Mouse (Mus musculus) layer of hippocampus, adult 11-12 months (tissue): Measurements from ENCODE around the gene Tvp23b.

Source experiments
- DNase-seq: peaks from one replicate; pipeline ENCODE4 v3.0.0; 2022; ENCODE audit warnings: low spot score

Gene Tvp23b

DNA sequence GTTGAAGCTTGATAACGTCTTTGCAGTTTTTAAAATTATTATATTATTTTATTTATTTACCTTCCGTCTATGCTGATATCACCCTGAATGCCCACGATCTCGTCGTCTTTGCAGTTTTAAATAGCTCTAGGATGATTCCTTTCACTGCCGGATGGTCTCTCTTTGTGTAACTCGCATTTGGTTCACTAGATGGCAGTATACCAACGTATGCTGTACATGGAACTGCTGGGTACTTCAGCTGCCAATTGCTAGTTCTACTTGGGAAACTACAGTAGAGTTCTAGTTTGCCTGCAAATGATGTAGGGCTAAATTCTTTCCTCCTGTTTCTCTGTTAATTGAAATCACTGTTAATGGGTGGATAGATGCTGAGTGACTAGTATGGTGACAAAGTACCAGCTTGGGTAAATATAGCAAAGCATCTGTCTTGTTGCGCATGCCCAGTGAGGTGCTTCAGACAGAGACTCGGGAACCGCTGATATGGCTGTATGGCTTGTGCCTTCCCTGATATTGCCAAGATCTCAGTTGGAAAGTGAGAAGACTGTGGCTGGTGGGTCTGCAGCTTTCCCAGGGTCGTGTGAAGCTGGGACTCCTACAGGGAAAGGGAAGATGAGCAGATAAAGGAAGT, 22.6 kb downstream of the Tvp23b start:
- DNase-seq, result peak; percentile 90

DNA sequence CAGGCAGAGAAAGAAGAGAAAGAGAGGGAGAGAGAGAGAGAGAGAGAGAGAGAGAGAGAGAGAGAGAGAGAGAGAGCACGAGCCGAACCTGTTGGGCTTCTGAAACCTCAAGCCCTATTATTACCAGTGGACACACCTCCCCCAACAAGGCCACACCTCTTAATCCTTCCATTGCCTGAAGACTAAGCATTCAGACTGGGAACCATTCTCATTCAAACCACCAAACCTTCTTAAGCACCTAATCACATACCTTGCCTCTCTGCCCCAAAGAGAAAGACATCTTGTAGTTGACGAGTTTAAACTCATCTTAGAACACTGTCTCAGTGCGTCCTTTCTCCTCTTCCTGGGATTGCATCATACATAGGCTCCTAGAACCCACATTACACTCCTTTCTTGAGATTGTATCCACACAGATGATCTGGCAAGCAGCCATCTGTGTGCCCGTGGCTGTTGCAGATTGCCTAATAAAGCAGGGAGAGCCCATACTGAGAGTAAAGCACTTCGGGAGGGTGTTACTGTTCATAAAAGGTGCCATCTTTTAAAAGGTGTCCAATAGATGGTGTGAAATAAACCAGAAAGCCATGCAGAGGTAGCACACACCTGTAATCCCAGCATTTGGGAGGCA, 24.7 kb downstream of the Tvp23b start:
- no peak for DNase-seq

DNA sequence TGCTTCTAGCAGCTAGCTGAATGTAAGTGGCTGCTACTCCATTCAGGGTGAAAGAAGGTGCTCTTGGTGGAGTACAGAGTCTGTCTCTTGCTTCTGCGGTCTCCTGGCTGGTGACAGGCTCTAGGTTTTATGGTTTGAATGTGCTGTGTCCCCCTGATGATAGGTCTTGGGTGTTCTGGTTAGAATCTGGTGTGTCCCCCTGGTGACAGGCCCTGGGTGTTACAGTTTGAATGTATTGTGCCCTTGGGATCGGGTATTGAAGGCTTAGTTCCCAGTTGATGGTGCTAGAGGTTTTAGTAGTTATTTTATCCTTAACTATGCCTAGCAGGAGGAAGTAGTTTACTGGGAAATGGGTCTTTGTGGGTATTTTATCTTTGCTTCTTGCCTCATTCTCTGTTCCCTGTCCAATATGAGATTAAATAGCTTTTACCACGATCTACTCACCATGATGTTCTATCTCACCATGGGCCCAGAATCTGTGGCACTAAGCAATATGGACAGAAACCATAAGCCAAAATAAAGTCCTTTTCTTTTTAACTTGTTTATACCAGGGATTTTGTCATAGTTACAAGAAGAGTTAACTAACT, 30.6 kb downstream of the Tvp23b start:
- no peak for DNase-seq

DNA sequence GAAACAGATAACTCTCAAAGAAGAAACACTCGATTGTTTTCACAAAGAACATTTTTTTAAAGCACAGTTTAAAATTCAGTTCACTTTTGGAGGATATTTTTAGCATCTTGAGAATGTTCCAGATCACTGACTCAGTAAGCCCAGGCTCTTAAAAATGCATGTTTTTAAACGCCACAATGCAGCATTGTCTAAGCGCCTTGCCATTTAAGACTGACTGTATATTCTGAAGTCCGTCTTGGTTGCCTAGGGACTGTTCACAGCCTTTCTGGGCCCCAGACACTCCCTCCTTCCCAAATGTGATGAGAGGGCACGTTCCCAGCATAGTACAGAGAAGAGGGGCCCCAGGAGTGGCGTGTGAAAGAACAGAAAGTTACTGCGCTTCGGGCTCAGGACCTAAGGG, 32.1 kb downstream of the Tvp23b start:
- DNase-seq, result no peak

DNA sequence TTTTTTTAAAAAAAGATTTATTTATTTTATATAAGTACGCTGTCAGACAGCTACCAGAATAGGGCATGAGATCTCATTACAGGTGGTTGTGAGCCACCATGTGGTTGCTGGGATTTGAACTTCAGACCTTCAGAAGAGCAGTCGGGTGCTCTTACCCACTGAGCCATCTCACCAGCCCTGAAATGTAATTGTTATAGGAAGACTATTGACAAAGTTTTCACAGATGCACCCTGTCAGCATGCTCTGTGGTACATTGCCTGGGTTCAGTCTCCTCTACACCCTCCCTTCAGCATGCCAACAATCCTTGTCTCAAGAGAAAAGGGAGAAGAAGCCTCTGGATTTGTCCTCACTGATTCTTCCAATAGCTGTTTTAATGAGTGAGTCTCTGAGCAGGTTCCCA, 33.9 kb downstream of the Tvp23b start:
- no peak for DNase-seq

DNA sequence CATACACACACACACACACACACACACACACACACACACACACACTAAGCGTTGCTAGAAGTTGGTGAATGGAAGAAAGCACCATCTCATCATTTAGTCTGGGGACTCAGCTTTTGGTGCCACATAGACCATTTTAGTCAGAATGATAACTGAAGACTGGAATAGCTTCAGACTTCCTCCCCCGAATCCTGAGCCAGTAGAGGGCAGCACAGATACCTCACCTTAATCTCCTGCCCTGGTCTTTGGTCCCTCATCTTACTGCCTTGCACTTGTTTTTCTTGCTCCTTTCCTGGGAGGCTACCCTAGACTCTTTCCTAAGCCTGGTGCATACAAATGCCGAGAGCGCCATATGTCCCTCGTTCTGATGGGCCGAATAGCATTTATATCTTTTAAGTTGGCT, 35.3 kb downstream of the Tvp23b start:
- DNase-seq, result no peak

DNA sequence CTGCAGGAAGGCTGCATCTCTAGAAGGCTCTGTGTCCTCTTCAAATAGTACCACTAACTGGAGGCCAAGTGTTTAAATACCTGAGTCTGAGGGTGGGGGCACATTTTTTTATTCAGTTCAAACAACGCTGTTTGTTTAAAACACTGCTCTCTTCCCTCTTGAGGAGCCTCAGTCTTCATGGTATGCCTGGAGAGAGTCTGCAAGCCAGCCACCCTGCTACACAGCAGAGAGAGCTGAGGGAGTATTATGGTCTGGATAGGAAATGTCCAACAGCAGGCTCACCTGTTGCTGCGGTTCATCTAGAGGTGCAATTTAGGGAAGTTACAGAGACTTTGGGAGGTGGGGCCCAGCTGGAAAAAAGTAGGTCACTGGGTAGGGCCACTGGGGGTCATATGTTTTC, 36.2 kb downstream of the Tvp23b start:
- DNase-seq, result no peak

DNA sequence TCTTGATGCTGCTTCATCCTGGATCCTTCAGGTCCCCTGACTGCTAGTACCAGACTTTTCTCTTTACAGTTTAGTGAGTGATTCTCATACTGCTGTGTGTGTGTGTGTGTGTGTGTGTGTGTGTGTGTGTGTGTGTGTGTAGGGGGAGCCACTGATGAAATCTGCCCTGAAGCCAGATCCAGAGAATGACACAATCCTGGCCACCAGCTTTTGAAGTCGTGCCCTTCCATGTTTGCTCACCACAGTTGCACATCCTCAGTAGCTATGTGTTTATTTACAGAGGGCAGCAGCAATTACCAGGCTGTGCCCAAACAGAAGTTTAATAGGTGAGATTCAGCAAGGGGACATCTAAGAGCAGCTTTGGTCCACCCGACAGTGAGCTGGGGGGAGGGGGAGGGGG, 37.5 kb downstream of the Tvp23b start:
- DNase-seq, result no peak

DNA sequence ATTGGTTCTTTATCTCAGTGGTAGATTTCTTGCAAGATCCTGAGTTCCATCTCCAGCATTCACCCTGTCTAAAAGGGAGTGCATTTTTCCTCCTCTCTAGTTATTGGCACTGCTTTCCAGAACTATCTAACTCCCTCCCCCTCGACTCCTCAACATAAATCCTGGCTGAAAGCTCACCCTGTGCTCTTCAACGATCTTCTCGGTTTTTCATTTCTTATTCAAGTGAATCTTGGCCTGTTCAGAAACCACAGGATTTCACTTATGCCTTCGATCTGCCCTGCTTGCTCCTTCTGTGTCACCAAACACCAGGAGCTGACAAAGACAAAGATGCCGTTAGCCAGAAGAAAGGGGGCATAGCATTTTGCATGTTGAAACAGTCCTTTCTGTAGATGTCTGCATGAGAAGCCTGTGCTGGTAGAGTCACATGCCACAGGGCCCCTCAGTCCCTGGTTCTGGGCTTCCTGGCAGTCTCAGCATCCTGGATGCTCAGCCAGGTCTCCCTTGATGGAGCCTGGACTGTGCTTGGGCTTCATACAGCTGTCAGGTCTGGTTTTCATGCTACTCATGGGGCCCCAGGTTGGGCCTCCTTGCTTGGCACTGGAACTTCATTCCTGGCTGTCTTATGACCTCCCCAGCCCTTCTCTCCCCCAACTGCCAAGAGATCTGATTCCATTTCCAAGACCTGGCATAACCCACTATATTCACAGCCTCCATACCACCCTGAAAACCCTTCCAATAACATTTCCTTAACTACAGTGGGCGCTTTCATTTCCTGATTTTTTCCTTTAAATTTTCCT, 40.9 kb downstream of the Tvp23b start:
- DNase-seq, result no peak

DNA sequence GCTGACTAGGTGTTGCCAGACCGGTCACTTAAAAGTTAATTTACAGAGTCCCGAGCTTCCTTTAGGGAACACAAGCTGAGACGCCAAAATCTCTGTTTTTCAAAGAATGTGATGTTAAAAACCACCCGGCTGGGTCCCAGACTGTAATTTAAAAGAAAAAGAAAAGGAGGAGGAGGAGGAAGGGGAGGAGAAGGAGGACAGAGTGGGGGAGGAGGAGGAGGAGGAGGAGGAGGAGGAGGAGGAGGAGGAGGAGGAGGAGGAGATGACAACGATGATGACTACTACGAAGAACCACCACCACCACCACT, 41.4 kb downstream of the Tvp23b start:
- no peak for DNase-seq

DNA sequence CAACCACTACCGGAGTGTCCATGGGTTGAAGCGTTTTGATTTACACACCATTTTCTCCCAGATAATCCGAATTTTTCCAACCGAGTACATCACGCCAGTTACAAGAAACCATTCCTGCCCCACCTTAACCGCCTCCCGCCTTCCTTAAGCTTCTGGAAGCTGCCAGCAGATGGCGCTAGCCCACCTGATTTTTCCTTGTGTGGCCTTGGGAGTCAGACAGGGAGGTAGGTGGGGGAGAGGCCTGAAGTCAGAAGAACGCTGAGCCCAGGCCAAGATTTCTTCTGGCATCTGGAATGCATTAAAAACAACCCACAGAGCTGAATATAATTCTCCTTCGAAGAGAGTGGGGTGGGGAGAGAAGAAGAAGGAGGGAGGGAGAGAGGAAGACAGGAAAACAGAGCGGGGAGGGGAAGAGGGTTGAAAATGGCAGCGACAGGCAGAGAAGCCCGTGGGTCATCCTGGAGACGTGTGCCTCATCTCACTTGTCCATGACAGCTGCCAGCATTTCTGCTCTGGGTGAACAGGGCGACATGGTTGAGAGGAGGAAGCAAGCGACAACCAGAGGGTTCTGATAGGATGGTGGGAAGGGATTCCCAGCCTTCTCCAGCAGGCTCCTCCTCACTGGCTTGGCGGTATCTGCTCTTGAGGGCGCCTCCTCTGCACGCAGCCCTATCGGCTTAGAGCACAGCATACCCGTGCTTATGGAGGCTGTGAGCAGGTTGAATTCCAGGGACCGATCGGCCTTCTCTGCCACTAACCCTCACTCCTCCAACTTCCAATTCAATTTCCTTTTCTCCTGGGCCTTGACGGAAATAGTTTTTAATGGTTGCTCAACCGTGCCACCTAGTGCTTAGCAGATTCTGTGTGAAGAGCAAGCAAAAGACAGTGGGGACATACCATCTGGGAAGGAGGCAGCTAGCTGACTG, 42.1 kb downstream of the Tvp23b start:
- DNase-seq, result peak; percentile 93

DNA sequence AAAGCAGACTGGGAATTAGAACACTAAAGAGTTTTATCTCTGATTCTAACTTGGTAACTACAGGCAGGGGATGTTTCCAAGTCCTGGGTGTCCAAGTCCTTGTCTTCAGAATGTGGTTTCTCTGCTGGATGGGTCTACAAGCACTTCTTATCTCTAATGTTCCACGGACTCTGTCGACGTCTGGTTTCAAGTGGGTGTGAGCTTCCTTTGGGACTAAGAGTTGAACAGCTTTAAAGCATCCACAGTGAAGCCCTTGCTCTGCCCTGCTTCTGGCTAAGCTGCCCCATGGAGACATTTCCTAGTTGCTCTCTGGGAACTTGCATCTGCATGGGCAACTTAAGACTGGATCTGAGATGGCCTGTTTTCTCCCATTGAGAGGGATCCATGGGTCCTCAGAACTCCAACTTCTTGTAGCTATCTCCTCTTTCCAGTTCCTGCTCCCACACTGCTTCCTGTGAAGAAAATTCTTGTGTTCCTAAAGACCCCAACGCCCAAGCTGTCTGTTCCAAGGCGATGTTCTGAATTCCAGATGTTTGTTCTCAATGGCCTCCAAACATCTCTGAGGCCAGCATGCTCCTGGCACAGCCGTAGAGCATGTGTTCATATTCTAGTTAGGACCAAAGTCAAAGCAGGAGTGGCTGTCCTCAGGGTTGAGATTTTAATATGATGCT, 45.0 kb downstream of the Tvp23b start:
- no peak for DNase-seq

DNA sequence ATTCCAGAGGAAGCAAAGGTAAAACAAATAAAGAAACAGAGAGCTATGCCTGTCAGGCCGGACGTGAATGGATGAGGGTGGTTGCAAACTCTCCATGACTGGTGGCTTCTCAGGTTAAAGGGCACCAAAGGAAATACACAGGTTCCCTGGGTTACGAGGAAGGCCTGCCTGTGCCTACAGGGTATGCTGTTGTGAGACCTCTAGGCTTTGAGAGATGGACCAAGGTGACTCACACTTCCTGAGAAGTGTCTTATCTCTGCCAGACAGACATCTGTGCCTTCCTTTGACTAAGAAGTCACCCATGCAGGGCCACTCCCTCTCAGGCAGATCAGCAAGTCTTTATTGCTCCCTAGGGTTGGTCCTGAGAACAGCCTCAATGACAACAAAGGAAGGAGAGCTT, 50.5 kb downstream of the Tvp23b start:
- no peak for DNase-seq

DNA sequence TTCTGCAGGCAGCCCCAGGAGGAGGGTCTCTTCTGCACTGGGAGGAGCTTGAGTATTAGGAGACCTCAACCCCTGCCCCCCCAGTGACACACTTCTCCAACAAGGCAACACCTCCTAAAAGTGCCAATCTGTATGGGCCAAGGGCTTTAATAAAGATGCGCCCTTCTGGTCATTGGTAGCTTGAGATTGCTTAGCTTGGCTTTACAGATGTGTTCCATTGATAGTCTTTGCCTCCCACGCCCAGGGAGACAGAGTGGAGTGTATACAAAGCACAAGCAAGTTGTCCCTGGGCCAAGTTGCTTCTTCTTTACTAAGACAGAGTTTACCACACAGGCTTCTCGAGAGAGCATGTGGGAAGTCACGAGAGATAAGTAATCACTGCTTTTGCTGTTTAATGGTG, 51.3 kb downstream of the Tvp23b start:
- DNase-seq, result no peak

DNA sequence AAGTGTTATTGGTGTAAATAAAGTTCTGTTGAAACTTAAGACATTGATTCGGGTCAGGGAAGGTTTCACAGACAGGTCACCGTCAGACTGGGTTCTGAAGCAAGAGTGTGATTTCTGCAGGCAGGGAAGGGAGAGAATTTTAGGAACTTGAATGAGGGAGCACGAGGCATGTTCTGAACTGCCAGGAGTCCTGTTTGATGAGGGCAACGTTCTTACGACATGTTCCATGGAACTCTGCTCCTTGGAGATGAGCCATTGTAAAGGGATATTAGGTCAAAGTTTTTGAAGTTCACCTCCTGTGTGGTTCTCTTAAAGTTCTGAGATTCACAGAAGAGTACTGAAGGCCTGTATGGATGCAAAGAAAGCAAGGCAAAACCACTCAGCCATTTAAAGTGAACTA, 51.9 kb downstream of the Tvp23b start:
- DNase-seq, result no peak

DNA sequence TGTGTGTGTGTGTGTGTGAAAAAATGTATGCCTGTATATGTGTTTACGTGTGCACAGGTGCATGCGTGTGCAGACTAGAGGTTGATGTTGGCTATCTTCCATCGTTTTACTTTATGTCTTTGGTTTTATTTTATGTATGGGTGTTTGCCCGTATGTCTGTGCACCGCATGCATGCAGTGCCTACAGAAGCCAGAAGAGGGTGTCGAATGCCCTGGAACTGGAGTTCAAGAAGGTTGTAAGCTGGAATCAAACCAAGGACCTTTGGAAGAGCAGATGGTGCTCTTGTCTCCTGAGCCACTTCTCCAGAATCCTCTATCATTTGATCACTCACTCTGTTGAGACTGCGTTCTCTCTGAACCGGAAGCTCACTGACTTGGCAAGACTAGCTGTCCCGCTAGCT, 53.8 kb downstream of the Tvp23b start:
- no peak for DNase-seq

DNA sequence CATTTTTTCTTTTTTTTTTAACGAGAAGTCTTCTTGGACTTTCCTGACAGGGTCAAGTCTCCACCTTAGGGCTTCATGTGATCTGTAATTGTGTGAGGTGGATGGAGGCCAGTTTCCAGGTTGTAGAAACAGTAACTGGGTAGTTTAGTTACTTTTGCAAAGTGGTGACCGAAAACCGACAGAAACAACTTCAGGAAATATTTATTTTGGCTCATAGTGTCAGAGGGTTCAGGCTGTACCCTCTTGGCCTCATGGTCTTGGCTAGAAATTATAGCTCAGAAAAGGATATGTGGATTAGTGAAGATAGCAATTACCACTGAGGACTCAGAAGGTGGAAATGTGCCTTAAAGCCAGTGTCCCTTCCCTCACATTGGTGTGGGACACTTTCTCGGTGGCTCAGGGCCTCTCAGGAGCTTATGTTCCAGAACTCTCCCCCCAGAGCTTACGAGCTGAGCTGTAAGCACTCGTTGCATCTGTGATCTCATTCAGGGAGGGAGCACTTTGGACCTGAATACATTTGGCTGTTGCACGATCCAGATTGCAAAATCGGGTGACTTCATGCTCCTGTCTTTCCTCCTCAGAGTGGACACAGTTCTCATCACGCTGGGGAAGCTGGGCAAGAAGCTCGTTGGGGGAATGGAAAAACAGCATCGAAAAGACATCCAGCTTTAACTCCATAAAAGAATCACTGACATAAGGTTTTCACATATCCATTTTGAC, 55.7 kb downstream of the Tvp23b start:
- no peak for DNase-seq

DNA sequence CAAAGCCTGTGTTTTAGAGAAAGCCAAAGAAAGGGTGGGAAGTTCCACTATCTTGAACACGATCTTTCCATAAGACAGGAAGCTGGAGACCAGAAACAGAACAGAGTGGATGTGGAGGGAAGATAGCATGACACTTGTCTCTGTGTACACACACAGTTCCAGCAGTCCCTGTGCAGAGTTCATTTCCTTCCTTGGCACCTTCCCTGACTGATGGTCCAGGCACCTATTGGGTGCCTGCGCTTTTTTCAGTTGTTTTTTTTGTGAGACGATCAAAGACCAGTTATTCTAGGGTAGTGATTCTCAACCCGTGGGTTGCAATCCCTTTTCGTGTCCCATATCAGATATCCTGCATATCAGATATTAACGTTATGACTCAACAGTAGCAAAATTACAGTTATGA, 58.7 kb downstream of the Tvp23b start:
- no peak for DNase-seq

DNA sequence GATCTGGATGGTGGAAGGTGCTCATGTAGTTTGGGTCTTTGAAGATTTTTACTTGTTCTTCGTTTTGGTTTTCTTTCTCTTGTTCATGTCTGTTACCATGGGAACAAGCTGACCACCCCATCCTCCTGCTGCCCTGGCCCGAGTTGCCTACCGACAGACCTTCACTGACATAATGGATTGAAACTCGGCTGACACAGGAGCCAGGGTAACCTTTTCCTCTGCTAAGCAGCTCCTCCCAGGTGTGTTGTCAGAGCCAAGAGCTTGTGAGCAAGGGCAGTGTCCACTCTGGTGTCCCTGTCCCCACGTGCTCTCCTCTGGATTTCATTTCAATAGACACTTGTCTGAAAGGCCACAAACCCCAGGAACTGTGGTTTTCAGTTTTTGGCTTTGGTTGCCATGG, 59.7 kb downstream of the Tvp23b start:
- DNase-seq, result no peak

DNA sequence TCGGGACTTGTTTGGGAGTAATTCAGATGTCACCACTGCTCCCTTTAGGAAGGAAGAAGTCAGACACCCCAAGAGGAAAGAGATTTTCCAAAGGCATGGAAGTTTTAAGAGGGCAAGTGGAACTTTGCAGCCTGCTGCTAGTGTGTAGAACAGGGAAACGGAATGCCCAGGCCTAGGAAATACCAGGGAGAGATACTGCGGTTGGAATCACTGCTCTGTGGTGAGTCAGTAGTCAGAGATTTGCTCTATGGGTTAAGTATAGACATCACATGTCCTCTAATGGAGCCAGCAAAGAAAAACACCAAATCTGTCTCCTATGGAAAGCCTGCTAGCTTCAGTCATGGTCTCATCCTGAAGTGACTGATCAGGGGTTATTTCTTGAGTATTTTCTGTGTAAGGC, 60.9 kb downstream of the Tvp23b start:
- DNase-seq, result no peak

DNA sequence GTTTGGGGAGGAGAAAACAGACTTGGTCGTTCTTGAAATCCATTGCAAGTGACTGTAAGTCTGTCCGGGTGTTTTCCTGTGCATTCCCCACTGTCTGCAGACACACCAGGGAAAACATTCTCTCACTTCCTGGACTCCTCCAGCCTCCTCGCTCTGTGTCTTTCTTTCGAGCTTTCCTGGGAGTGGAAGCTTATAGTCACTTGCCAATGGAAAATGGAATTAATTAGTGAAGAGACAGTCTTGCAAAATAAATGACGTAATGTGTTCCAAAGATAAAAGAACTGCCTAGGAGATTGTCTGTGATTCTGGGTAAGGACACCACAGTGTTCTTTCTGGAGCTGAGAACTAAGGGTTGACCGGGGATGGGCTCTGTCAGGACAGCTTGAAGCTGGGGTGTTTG, 64.3 kb downstream of the Tvp23b start:
- no peak for DNase-seq
